Comparison of ENCODE assay signal across 8 mouse cellular contexts in genomic region chr4:82304148-82304871, GRCm38 (mm10).
A peak's percentile ranks its signal among the peaks of the same experiment; 100 is the strongest.
DNase-seq lines count a peak whose midpoint lies in the region; ATAC-seq lines count a peak whose summit lies in the region.

No protein-coding gene starts in this region.

- H3K4me3 ChIP-seq in embryonic facial prominence, embryonic 15.5 days (replicated peaks), result no peak overlapping the region
- no peak overlapping the region for H3K4me3 ChIP-seq in midbrain, embryonic 13.5 days (replicated peaks)

- peak; percentile 80 for ATAC-seq in embryonic facial prominence, embryonic 15.5 days (ENCODE audit: insufficient number of reproducible peaks, low FRiP score, low TSS enrichment, low read depth)
- ATAC-seq in midbrain, embryonic 13.5 days, result peak; percentile 84
- ATAC-seq in megakaryocyte, adult 5-6 weeks (ENCODE audit: poor library complexity, severe bottlenecking), result no peak

- H3K27me3 ChIP-seq in embryonic facial prominence, embryonic 15.5 days, result no peaks in the 10 kb centered on the region
- no peaks in the 10 kb centered on the region for H3K27me3 ChIP-seq in midbrain, embryonic 13.5 days

- DNase-seq in gastrocnemius, adult 18-20 months (ENCODE audit: low spot score), result peak; percentile 50
- DNase-seq in gastrocnemius, postnatal 10 days, result no peak
- DNase-seq in heart, postnatal 25 days (ENCODE audit: low spot score), result peak; percentile 53
- DNase-seq in kidney, postnatal 36 days, result peak; percentile 73 to 76
- no peak for DNase-seq in thymus, postnatal 14 days

- no peaks in the 10 kb centered on the region for H3K9me3 ChIP-seq in embryonic facial prominence, embryonic 15.5 days (replicated peaks)
- no peaks in the 10 kb centered on the region for H3K9me3 ChIP-seq in midbrain, embryonic 13.5 days

- peak overlapping the region; percentile 23 for H3K4me2 ChIP-seq in embryonic facial prominence, embryonic 15.5 days (replicated peaks)
- H3K4me2 ChIP-seq in midbrain, embryonic 13.5 days (replicated peaks), result peak overlapping the region; percentile 41

- no peak overlapping the region for H3K9ac ChIP-seq in embryonic facial prominence, embryonic 15.5 days
- peak overlapping the region; percentile 36; the same call in 1 of the 2 replicates for H3K9ac ChIP-seq in midbrain, embryonic 13.5 days (replicated peaks)

- intact Hi-C loops in heart, postnatal 25 days (cut with DNase I), result no loop called here

- 7% methylated on average over 17 of the region's 17 CpGs for WGBS in embryonic facial prominence, embryonic 15.5 days
- 2% methylated on average over 17 of the region's 17 CpGs for WGBS in midbrain, embryonic 13.5 days

- peaks cover 35% of the 10 kb centered on the region for H3K4me1 ChIP-seq in embryonic facial prominence, embryonic 15.5 days
- peaks cover 49% of the 10 kb centered on the region for H3K4me1 ChIP-seq in midbrain, embryonic 13.5 days (replicated peaks)

- peaks cover 15% of the 10 kb centered on the region for H3K36me3 ChIP-seq in embryonic facial prominence, embryonic 15.5 days
- peaks cover 7% of the 10 kb centered on the region; the same call in 1 of the 2 replicates for H3K36me3 ChIP-seq in midbrain, embryonic 13.5 days

- H3K27ac ChIP-seq in embryonic facial prominence, embryonic 15.5 days (replicated peaks), result peak overlapping the region; percentile 88
- H3K27ac ChIP-seq in midbrain, embryonic 13.5 days, result peak overlapping the region; percentile 76

Comparison
In these comparisons a context has a peak if more than half of its experiments do, and no peak if none do; other contexts are left out.
1. DNase-seq: peak in gastrocnemius, adult 18-20 months (single experiment), heart, postnatal 25 days (single experiment) and kidney, postnatal 36 days (2 of 2); none in gastrocnemius, postnatal 10 days (single experiment) and thymus, postnatal 14 days (single experiment).